Mouse (Mus musculus): ENCODE measurements around the gene Thg1l.

Gene Thg1l

DNA sequence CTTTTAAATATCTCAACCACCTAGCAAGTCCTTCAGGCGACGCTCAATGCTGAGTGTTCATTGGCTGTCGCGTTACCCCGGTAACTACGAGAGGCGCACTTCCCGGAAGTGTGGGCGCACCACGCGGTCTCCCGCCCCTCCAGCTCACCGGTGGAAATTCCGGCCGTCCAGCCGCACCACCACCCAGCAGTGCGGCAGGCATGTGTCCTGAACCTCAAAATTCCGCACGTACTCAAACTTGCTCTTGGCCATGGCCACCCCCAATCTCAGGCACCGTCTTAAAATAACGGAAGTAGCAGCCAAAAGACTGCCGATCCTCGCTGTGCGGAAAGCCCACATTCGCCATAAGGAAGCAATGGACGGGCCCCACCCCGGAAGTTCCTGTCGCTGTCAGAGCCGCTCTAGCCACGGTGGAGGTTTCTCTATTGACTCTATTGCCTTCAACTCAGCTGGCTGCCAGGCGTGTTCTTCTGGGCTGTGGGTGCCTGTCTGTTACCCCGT, at the start of gene Thg1l:
Thg1l (minus strand) TSS at position 368 of the 501 bp plus-strand sequence.
- DNase-seq (ENCODE audit: low read depth): peak; percentile 93

DNA sequence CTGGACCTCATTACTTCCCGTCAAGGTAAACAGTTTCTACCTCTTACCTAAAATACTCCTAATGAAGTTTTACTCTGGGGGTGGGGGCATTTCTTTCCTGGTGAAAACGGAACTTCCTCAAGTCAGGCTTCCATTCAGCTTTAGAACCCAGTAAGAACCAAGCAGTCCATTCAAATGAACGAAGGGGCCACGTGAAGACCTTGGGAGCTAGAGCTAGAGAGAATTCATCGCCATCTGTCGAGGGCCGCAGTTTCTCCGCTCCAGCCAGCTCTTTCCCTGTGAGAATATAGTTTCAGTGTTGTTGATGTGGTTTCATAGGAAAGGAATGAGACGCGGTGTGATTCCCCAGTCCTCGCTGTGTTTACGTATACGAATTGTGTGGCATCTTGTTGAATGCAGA, 36.8 kb upstream of the Thg1l start:
- no peak for DNase-seq (ENCODE audit: low read depth)

DNA sequence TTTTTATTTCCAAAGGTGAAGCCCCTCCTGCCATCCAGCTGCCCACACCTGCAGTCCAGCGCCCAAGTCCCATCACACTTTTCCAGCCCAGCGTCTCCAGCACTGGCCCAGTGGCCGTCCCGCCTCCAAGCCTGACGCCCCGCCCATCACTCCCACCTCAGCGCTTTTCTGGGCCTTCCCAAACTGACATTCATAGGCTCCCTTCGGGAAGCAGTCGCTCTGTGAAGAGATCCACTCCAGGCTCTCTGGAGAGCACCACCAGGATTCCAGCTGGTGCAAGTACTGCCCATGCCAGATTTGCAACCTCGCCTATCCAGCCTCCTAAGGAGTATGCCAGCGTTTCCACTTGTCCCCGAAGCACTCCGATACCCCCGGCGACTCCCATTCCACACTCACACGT, 36.3 kb upstream of the Thg1l start:
- no peak for DNase-seq (ENCODE audit: low read depth)

DNA sequence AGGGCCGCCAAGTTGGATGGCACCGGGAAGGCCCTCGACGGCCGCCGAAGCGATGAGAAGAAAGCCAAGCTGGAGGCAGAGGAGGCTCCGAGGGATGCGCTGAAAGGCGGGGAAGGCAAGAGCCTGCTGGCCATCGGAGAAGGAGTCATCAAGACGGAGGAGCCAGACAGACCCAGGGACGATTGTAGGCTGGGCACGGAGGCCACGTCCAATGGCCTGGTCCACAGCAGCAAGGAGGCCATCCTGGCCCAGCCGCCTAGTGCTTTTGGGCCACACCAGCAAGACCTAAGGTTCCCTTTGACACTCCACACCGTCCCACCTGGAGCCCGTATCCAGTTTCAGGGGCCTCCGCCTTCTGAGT, 25.6 kb upstream of the Thg1l start:
- no peak for DNase-seq (ENCODE audit: low read depth)

DNA sequence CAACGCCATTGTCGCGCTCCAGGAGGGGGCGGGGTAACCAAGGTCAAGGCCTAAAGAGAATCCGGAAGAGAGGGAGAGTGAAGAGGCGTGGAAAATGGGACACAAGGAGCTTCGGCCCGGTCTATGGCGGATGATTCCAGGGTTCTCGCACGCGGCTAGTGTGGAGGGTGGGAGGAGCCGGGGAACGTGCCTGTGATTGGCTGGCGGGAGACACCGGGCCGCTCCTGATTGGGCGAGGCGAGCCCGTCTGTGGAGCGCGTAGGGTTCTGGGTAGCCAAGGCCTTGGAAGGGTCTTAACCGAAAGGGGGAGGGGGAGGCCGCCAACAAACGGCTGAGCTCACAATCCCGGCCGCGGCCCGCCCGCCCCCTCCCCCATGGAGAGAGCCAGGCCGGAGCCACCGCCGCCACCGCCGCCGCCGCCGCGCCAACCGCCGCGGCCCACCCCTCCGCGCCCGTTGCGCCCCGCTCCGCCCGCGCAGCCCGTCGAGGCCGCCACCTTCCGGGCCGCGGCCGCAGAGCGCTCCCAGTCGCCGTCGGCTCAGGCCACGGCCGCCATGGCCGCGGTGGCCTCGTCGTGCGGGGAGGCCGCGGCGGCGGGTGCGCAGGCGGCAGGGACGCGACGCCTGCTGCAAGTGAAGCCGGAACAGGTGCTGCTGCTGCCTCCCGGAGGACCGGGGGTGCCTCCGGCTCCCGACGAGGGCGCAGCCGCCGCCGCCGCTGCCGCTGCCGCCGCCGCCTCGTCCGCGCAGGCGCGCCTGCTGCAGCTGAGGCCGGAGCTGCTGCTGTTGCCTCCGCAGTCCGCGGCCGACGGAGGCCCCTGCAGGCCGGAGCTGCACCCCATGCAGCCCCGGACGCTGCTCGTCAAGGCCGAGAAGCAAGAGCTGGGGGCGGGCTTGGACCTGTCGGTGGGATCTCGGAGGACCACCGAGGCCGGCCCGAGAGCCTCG, 24.9 kb upstream of the Thg1l start, which contains the start of gene Sox30:
Sox30 (plus strand) TSS at position 365 of the 947 bp plus-strand sequence.
- no peak for DNase-seq (ENCODE audit: low read depth)

DNA sequence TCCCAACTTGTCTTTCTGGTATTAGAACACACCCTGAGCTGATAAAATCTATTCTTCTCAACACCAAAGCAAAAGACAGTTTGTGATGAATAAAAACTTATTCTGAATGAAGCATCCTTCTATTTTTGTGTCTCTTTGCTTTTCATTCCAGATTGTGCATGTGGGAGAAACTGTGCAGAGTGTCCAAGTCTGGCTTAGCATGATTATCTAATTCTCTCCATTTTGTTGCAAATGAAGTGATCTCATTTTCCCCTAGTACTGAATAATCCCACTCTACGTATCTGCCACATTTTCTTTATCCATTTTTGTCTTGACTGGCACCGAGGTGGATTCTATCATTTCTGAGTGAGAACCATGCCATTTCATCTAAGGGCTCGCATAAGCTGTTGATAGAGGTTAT, 20.8 kb upstream of the Thg1l start:
- DNase-seq (ENCODE audit: low read depth): no peak

DNA sequence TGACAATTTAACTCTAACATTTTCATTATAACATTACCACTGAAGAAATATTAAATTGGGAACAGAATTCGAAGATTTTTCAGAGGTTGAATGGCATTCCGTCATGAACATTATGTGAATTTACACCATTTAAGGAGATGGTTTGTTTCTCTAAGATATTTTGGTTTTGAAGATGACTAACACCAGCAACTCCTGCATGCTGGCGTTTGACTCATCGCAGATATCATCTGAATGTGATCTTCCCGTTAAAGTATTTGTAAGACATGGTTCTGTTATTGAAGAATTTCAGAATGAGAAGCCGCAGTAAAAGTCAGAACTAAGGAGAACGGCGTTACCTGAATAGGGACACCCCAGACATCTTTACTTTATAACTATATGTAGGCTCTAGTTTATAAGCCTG, 19.2 kb upstream of the Thg1l start:
- no peak for DNase-seq (ENCODE audit: low read depth)

DNA sequence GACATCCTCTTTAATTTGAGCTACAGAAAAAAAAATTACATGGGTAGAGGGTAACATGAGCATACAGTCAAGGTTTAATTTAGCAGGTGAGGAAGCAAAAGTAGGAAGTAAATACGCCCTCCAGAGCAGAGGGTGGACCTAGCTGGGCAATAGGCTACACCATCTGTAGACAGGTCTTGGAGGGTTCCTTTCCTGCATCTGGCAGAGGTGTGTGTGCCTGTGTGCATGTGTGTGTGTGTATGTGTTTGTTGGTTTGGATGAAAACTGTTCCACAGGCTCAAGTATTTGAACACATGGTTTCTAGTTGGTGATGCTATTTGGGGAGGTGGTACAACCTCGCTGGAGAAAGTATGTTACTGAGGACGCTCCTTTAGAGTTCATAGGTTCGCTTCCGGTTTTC, 18.3 kb upstream of the Thg1l start:
- DNase-seq (ENCODE audit: low read depth): no peak

DNA sequence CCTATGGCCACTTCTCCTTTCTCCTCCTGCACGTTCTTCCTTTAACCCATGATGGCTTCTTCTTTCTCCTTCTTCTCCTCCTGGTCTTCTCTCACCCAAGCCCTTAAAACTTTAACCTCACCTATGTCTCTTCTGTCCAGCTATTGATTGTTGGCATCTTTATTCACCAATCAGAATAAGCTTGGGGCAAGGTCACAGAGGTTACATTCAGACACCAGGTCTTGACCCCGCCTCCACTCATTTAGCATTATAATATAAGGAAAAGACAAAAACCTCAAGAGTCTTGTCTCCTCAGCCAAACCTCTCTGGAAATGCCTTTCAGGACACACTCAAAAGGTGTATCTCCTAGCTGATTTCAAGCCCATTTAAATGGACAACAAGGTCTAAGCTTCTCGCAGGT, 13.2 kb upstream of the Thg1l start:
- DNase-seq (ENCODE audit: low read depth): no peak

DNA sequence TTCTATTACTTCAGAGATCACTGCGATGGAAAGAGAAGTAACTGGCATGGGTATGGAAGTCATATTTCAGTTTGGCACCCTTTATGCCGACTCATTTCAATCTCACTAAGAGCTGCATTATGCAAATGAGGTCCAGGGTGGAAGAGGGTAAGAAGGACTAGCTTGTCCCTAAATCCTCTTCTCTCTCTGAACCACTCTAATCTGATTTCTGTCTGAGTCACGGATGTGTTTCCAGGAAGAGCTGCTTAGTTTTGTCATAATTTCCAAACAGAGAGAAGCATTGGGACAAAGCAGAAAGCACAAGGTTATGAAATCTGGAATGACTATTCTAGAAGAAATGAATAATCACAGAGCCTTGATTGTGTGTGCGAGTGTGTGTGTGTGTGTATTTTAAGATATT, 11.6 kb upstream of the Thg1l start:
- DNase-seq (ENCODE audit: low read depth): no peak

DNA sequence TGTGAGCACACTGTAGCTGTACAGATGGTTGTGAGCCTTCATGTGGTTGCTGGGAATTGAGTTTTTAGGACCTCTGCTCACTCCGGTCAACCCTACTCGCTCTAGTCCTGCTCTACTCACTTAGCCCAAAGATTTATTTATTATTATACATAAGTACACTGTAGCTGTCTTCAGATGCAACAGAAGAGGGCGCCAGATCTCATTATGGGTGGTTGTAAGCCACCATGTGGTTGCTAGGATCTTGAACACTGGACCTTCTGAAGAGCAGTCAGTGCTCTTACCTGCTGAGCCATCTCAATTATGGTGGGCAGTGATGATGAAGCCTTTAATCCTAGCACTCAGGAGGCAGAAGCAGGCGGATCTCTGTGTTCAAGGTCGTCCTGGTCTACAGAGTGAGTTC, 4.7 kb upstream of the Thg1l start:
- DNase-seq (ENCODE audit: low read depth): no peak

DNA sequence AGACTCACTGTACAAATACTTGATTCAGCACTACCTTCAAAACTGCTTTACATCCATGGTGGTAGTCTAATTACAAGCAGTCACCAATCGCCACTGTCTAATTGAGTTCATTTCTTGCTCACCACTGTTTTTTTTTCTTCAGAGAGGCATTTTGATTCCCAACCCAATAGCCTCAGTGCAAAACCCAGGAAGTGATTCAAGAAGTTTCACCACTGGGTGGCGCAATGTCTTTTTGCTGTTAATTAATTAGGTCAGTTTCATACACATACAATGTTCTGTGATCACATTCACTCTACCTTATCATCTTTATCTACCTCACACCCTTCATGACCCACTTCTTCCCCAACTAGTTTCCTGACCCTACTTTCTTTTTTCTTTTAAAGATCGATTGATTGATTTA, 4.3 kb upstream of the Thg1l start:
- DNase-seq (ENCODE audit: low read depth): peak; percentile 41

DNA sequence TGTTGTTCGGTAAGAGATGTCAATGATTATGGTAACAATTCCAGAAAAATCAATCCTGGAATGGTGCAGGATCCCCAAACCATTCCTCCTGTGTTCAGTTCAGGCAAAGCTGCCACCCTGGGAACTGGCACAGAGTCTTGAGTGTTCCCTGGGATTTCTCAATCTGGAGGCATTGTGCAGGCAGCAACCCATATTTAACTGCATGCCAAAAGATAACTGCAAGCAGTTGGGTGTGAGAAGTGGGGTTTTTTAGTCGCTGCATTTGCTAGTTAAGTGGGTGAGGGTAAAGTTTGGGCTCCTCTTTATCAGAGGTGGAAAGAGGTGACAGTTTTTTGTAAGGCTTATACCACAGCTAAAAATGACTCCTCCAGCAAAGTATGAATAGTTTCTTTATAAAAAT, 7.8 kb downstream of the Thg1l start:
- no peak for DNase-seq (ENCODE audit: low read depth)

DNA sequence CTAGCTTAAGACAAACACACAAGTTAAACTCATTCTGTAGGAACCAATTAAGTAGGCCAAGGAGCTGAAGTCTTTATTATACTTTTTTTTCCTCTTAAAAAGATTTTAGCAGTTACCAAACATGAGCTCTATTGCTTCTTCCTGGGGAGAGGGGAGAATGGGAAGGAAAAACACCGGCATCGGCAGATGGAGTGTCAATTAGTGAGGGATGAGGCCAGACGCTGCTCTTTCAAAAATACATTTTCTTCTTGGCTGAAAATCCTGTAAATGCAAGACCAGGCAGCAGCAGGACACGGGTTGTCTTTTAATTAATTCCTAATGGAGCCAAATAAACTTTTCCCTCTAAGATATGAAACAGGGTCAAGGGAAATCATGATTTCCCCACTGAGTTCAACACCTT, 8.5 kb downstream of the Thg1l start:
- DNase-seq (ENCODE audit: low read depth): no peak

DNA sequence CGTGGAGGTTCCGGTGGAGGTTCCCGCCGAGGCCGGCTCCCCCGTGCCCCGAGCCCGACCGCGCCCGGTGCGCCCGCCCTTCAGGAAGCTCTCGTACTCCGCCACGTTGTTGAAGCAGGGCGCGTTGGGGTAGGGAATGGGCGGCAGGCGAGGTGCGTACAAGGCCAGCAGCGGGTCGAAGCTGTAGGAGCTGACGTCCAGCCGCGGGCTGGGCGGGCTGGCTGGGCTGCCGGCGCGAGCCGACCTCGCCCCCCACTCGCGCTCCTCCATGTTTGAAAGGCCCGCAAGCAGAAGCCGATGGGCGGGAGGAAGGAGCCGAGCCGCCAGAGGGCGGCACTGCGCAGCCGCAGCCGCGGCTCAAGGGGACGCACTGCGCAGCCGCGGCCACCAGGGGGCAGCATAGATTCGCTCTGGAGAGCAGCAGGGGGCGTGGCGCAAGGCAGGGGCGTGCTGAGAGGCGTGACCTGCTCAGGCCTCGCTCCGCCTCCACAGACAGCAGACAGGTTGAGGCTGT, 10.6 kb downstream of the Thg1l start, which contains the start of gene Lsm11:
Lsm11 (minus strand) TSS at position 293 of the 514 bp plus-strand sequence.
- peak; percentile 87 for DNase-seq (ENCODE audit: low read depth)

DNA sequence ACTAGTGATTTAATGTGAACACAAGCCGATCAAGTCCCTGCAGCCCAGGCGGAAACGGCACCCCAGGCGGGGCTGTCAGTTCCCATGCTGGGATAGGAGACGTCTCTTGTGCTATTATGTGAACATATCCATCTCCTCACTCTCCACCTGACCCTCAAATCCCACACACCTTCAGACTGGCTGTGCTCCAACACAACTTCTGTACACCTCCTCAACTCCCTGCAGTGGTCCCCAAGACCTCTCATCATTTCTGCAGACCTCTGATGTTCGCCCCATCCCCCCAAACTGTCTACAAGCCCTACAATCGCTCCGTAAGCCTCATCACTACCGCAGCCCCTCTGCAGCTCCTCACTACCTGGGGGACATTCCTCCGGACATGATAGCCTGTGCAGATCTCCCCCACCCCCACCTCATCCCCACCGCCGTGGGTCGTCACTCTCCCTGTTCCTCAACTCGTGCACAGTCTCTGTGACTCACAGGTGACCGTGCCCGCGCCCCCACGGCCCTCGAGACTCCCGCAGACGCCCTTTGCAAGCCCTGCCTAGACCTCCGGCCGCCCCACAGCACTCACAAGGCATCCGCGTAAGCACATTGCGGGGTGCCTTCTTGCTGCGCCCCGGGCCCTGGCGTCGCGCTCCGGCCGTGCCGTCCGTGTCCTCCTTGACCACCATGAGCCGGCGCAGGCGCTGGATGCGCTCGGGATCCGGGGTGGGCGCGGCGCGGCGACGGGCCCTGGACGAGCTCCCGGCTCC, 11.2 kb downstream of the Thg1l start:
- DNase-seq (ENCODE audit: low read depth): no peak

DNA sequence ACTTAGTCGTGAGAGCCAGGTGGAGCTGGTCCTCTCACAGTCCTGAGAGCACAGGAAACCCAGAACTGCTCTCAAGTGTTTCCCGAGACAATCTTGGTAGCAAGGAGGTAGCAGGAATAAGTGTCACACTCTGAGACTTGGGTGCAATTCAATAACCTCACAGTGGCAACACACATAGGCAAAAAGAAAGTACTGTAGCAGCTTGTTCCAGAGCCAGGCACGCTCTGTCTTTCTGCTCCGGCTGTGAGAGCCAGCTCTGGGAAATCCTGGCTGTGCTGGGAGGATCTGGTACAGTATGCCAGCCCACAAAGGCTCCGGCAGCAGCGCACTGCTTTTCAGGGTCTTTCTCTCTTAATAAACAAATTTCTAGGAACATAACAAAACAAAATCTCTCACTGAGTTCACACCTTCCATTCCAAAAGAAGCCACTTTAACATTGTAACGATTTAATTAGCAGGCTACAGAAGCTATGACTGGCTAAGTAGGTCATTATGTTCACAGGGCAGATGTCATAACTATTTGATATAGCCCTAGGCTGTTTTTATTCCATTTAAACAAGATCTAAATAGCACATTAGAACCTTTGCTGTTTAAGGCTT, 12.1 kb downstream of the Thg1l start:
- no peak for DNase-seq (ENCODE audit: low read depth)

DNA sequence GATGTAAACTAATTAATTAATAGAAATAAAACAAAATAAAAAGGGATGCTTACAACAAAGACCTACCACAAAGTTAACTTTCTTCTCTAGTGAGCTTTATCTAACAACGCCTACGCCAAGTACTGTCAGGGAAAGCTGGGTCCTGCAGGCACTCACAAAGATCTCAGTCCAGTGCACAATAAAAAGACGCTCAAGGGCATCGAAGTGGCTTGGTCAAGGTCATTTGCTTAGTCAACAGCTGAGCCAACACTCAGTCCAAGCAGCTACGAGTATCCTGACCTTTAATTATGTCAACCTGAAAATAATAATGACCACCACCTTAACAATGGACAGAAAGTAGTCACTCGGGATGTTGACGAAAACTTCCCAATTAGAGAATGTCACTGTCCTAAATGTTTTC, 13.0 kb downstream of the Thg1l start:
- no peak for DNase-seq (ENCODE audit: low read depth)

DNA sequence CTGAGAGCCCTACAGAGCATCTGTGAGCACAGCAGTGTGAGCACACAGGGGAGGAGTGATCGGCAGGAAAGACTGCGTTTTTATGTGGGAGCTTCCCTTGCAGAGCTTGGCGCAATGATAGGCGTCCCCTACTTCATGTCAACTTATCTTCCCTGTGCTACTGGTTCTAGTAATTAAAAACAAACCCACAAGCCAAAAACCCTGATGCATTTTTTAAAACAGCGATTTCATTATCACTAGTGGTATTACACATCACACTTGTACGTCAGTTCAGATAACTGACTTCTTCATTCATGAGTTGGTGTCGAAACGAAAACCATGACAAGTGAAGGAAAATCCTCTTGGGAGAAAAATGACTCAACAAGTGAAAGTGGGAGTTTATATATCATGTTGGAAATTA, 16.4 kb downstream of the Thg1l start:
- DNase-seq (ENCODE audit: low read depth): no peak

DNA sequence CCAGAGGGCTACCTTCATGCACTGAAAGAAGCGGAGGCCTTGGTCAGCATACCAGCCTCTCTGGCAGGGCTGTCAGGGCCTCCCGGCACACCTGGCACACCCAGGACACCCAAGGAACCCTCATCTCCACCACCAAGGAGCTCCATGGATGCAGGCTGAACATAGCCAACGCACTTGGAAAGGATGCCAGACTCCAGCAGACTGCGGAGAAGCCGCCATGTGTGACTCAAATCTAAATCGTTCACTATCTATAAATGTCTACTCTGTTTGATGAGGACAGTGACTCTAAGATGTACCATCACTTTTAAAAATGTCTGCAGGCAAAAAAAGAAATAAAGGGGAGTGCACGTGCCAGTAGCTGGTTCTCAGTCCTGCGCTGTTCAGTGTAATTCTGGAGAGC, 17.8 kb downstream of the Thg1l start:
- no peak for DNase-seq (ENCODE audit: low read depth)

DNA sequence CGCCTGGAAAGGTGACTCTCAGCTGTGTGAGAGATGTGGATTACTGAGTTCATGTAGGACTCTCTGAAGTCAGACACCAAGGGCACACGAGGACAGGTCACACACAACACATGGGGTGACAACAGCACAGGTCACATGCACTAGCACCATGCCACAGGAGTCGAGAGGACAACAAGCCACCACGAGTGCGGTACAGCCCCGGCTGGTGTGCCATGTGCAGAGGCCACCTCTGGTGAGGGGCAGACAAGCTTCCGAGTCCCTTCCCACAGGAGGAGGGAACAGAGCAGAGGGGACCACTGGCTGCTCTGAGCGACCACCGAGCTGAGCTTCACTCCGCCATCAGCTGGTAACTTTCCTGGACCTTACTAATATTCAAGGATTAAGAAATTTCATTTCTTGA, 22.5 kb downstream of the Thg1l start:
- no peak for DNase-seq (ENCODE audit: low read depth)

DNA sequence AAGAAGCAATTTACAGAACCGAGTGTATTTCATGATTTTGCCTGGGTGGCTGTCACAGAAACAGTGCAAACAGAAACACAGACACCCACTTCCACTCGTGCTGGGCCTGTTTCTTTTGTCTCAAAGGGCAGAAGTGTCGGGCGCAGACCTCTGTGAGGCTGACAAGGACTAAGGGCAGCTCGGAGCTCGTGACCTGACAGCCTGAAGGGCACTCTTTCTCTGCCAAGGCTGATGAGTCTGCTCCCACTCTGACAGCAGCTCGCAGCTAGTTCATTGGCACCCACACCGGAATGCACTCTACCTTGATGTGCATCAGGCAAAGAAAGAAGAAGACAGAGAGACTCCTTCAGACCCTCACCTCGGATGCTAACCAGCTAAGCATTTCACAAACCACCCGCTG, 25.8 kb downstream of the Thg1l start:
- DNase-seq (ENCODE audit: low read depth): no peak

All from c-Kit-positive CD71-positive TER-119-negative erythroid progenitor cells, embryonic 14.5 days (primary cell).